Mouse (Mus musculus): ENCODE data around the gene Dhx8.

Gene Dhx8

GRCm38 (mm10) chr11:101801386-101801785 lies 68.7 kb downstream of the Dhx8 start:
- no peak for DNase-seq (ENCODE audit: low spot score in 2 of 2)

- DNase-seq (ENCODE audit: low spot score in 2 of 2) = no peak
Observed at GRCm38 (mm10) chr11:101805113-101805704, 72.5 kb downstream of the Dhx8 start.

- DNase-seq (ENCODE audit: low spot score in 2 of 2) = no peak
Observed at GRCm38 (mm10) chr11:101806741-101807140, 74.0 kb downstream of the Dhx8 start.

- no peak for DNase-seq (ENCODE audit: low spot score in 2 of 2)
Observed at GRCm38 (mm10) chr11:101807266-101807665, 74.5 kb downstream of the Dhx8 start.

GRCm38 (mm10) chr11:101809060-101809828 lies 76.5 kb downstream of the Dhx8 start:
- no peak for DNase-seq (ENCODE audit: low spot score in 2 of 2)

GRCm38 (mm10) chr11:101813259-101813658 lies 80.5 kb downstream of the Dhx8 start:
- DNase-seq (ENCODE audit: low spot score in 2 of 2) = peak; percentile 83 to 85

- peak; percentile 63 to 75 for DNase-seq (ENCODE audit: low spot score in 2 of 2)
Observed at GRCm38 (mm10) chr11:101814375-101815102, 81.8 kb downstream of the Dhx8 start.

- no peak for DNase-seq (ENCODE audit: low spot score in 2 of 2)
Observed at GRCm38 (mm10) chr11:101815103-101816085, 82.7 kb downstream of the Dhx8 start.

Data from frontal cortex, postnatal 25 days (tissue).